Mouse (Mus musculus) ovary, postnatal 36 days (tissue): ENCODE data around the gene Rhobtb1.

Experiments
- DNase-seq: peaks from one replicate; pipeline ENCODE4 v3.0.0; 2022; ENCODE audit warnings: low spot score, mixed read lengths

Rhobtb1 gene

GRCm38 (mm10) chr10:69275811-69276775 lies 124.9 kb downstream of the Rhobtb1 start:
- no peak for DNase-seq

DNA sequence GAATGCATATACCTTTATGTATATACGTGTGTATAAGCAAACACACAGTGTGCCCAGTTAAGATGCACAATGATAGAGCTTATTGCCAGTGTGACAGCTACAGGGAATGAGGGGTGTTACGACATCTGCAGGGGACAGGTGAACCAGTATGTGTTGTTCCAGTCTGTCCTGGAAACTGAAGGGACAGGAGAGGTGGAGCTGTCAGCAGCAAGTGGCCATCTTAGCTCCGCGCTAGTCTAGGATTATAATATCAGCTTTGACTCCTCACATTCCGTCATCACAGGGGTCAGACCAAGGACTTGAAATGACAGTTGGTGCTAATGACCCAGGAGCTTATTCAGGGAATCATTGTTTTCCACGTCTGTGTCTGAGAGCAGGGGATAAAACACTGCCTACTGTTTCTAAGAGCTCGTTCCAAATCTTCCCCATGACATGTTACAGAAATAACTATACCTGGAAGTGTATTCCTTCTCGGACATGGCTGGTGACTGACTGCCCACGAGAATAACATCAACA lies 125.7 kb downstream of the Rhobtb1 start:
- DNase-seq: no peak

DNA sequence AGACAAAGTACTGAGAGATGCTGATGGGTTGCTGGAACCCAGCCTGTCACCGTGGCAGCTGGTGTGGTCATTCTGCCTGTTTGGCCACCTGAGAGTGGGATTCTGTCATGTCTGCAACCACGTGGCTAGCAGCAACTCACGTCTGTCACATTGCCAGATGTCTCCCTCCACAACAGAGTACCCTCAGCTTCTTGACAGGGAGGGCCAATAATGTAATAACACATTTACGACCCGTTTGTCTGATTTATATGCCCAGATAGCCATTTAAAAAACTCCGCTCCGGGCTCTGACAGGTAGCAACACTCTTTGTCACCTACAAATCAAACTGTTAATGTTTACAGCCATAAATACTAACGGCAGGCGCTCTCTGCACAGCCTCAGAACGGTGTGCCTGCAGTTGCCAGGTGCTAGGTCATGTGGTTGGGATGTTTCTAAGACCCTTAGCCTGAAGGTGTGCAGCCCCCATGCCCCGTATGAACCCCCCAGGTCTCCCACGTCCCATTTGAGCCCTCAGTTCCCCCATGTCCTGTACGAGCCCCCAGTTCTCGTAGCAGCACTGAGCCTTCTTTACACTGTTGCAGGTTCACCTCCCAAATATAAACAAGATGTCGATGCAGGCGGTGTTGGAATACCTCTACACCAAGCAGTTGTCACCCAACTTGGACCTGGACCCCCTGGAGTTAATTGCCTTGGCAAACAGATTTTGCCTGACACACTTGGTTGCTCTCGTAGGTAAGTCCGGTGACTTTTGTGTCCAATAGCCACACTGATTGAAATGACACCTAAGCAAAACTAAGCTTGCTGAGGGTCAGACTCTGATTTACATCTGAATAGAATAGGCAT lies 127.8 kb downstream of the Rhobtb1 start:
- no peak for DNase-seq

- no peak for DNase-seq
Observed at GRCm38 (mm10) chr10:69279607-69279978, 128.4 kb downstream of the Rhobtb1 start.

- no peak for DNase-seq
Observed at GRCm38 (mm10) chr10:69286939-69287338, 135.7 kb downstream of the Rhobtb1 start.

- no peak for DNase-seq
Observed at GRCm38 (mm10) chr10:69288086-69288485, 136.9 kb downstream of the Rhobtb1 start.

DNA sequence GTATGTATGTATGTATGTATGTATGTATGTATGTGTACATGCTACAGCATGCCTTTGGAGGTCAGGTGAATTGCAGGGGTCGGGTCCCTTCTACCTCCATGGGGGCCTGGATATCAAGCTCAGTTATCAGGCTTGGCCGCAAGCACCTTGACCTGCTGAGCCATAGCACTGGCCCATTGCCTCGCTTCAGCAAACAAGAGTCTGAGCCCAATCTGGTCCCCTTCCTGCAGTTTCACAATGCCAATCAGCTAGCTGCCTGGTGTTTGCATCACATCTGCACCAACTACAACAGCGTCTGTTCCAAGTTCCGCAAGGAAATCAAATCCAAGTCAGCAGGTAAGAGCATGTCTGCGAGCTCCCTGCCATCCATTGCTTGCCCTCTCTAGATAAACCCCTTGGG lies 137.5 kb downstream of the Rhobtb1 start:
- DNase-seq: no peak

DNA sequence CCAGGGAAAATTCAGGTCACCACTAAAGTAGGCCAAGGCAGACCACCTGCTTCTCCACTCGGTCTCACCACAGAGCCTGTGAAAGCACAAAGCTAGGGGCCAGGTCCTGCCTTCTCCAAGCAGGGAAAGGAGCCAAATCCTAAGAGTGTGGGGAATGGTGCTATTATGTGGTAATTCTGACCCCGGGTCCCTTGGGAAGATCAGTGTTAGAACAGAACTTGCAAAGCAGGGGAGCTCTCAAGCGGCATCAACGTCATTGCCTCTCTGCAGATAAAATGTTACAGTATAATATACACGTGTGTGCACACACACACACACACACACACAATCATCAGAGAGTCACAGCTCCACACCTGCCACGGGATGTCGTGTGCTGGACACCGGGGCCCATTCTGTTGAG lies 139.5 kb downstream of the Rhobtb1 start:
- DNase-seq: no peak

DNA sequence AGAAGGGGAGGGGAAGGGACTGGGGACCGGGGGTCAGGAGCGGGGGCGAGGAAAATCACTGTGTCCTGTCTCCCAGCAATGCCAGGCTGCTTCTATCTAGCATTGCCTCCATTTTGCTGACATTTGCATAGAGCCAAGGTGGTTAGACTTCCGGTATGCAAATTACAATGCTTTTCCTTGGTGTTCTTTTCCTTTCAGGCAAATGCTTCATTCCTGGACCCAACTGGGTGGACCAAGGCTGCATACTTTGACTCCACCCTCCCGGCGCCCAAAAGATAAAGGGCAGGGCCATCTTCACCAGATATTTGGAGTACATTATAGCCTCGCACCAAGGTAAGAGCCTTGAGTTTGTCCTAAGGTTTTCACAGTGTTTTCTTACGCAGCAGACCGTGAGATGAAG lies 144.7 kb downstream of the Rhobtb1 start:
- DNase-seq: no peak

DNA sequence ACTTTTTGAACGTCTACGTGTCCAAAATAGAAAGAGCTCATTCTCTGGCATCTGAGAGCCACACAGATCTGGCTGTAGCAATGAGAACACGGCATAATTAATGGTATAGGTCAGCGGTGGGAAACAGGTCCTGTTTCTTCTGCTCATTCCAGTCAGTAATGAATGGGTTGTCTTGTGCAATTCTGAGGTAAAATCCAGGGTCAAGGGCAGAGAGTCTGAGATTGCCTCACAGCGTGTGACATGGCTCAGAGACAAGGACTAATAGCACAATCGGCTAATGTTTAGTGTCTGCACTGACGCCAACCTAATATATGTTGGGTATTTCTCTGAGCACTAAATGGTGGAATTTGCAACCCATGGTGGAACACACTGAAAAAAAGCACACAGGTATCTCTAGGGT lies 148.8 kb downstream of the Rhobtb1 start:
- no peak for DNase-seq

DNA sequence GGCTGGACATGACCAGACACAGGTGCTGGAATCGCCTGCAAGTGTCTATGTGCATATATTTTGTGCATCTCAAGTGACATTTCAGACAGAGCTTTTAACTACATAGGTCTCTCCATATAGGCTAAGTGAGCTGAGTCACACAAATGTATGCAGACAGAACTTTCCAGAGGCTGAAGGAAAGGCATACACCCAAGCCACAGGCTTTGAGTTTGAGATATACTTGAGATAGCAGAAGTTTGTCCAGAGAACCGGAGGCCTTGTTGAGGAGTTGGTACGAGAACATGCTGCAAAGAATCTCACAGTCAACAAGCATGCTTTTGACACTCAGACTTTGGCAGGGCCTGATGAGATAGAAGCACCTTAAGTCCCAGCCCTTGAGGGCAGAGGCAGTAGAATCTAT lies 151.4 kb downstream of the Rhobtb1 start:
- no peak for DNase-seq

DNA sequence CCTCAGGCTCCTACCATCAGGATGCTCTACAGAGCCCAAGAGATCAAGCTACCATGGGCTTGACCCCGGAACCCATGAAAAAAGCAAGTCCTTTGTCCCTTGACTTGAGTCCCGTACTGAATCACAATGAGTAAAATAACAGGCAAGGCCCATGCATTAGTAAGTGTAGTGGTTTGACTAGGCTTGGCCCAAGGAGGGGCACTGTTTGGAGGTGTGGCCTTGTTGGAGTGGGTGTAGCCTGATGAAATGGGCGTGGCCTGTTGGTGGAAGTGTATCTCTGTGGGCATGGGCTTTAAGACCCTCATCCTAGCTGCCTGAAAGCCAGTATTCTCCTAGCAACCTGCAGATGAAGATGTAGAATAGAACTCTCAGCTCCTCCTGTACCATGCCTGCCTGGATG lies 153.6 kb downstream of the Rhobtb1 start:
- DNase-seq: no peak

DNA sequence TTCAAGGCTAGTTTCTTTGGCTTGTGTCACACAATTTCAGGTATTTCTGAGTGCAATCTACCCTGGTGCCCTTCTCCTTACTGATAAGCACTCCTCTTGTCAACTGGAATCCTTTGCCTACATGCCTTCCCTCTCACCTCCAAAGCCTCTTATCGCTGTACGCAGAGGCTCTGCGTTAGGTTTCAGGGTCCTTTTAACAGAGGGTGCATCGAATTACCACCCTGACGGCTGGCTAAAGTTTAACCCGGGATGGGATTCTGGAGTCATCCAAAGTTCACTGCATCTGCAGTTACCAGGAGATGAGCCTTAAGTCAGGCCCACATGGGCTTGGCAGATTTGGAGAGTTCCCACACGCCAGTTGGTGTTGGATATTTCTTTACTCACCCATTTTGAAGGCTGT lies 154.4 kb downstream of the Rhobtb1 start:
- DNase-seq: no peak

- peak; percentile 53 for DNase-seq
Observed at GRCm38 (mm10) chr10:69306205-69306604, 155.0 kb downstream of the Rhobtb1 start.

- peak; percentile 56 for DNase-seq
Observed at GRCm38 (mm10) chr10:69307067-69307466, 155.8 kb downstream of the Rhobtb1 start.

- DNase-seq: no peak
Observed at GRCm38 (mm10) chr10:69309109-69309508, 157.9 kb downstream of the Rhobtb1 start.

DNA sequence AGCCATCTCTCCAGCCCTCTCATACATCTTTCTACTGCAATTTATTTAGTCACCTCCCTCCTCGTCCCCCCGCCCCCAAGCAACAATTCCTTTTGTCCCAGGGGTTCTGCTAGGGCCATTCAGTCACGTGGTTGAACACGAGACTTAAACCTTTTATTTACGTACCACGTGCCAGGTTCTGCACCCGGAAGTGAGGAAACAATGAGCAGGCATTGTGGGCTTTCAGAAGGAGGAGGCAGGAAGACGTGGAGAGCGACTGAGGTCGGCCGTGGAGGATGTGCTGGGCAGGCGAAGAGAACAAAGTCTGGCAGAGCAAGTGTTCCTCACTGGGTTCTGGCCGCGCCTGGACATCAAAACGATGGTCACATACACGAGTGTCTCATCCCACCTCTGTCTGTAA lies 160.6 kb downstream of the Rhobtb1 start:
- no peak for DNase-seq

DNA sequence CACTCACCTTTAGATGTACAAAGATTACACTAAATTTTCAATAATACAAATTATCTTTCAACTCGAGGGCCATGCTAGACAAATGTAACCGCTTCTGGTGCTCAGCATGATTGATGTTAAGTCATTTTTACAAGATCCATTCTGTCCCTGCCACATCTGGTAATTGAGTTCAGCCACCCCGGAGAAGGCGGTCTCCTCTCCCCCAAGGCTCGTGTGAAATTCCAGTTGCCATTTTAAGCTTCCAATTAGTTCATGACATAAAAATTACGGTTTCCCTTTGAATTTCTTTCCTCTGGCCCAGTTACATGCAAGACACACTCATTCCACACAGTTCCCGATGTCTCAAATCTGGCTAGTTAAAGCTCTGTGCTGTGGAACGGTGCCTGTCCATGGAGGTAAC lies 162.7 kb downstream of the Rhobtb1 start:
- DNase-seq: no peak

GRCm38 (mm10) chr10:69318514-69318913 lies 167.3 kb downstream of the Rhobtb1 start:
- no peak for DNase-seq

- peak; percentile 79 for DNase-seq
Observed at GRCm38 (mm10) chr10:69320667-69321518, 169.7 kb downstream of the Rhobtb1 start.

- DNase-seq: no peak
Observed at GRCm38 (mm10) chr10:69321519-69322035, 170.3 kb downstream of the Rhobtb1 start.

- no peak for DNase-seq
Observed at GRCm38 (mm10) chr10:69323986-69324385, 172.8 kb downstream of the Rhobtb1 start.
